Mouse (Mus musculus): ENCODE measurements at regions not wholly inside any gene's neighbourhood (a gene's known extent, or its start where the extent isn't known, plus 50 kb on each side); places are given as distances from the start of the nearest gene placed in this dataset.

DNA sequence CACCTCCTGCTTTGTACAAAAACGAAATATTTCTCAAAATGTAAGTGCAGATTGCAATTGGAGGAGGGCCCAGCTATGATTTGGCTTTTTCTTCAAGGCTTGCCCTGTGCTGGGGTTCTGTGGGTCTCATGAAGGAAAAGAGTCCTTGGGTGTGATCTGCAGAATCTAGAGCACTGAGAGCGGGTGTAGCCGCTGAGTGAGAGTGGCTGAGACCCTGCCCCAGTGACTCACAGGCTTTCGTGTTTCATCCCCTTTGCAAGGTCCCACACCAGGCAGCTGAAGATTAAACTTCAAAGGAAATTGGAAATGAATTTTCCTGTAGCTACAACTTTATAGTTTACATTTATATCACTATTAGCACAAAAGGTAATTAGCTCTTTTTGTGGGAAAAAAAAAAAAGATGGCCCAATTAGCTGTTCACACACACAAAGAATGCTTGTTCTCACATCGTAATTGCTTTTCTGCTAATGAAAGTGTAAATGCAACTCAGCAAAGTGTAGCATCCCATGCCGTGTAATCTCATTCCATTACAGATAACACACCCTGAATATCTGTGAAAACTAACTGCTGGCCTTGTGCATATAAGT, 71.0 kb downstream of the Arrdc3 start:
- 61% methylated on average over 6 of the region's 6 CpGs for WGBS (ENCODE audit: insufficient replicate concordance)
- Histone ChIP-seq H3K9ac (replicated peaks) (no peak overlapping the region), H3K4me3 (ENCODE audit: low read depth, low read length) (no peak overlapping the region), H3K36me3 (replicated peaks; ENCODE audit: insufficient read depth, low read length) (no peaks in the 10 kb centered on the region), H3K27ac (ENCODE audit: low read depth) (no peak overlapping the region), H3K4me2 (ENCODE audit: low read depth, low read length) (no peak overlapping the region), H3K9me3 (ENCODE audit: low read length) (no peaks in the 10 kb centered on the region), H3K4me1 (ENCODE audit: insufficient read depth) (peaks cover 3% of the 10 kb centered on the region; the same call in 1 of the 2 replicates), H3K27me3 (ENCODE audit: insufficient read depth, low read length) (no peaks in the 10 kb centered on the region)
- no peak for DNase-seq
- ATAC-seq: no peak
- no peak for TF ChIP-seq CTCF (IDR thresholded peaks at IDR 0.05; ENCODE audit: low read depth)
- TF ChIP-seq EP300 (IDR thresholded peaks at IDR 0.05; ENCODE audit: low read depth): no peak

GRCm38 (mm10) chr13:80956966-80957365, 73.8 kb downstream of the Arrdc3 start:
- WGBS (ENCODE audit: insufficient replicate concordance): 66% methylated on average over 1 of the region's 1 CpGs
- Histone ChIP-seq H3K4me1 (ENCODE audit: insufficient read depth) (no peaks in the 10 kb centered on the region), H3K36me3 (replicated peaks; ENCODE audit: insufficient read depth, low read length) (no peaks in the 10 kb centered on the region), H3K9ac (replicated peaks) (no peak overlapping the region), H3K9me3 (ENCODE audit: low read length) (no peaks in the 10 kb centered on the region), H3K4me3 (ENCODE audit: low read depth, low read length) (no peak overlapping the region), H3K4me2 (ENCODE audit: low read depth, low read length) (no peak overlapping the region), H3K27me3 (ENCODE audit: insufficient read depth, low read length) (no peaks in the 10 kb centered on the region), H3K27ac (ENCODE audit: low read depth) (no peak overlapping the region)
- ATAC-seq (no peak), DNase-seq (no peak)
- no peak for TF ChIP-seq EP300 (IDR thresholded peaks at IDR 0.05; ENCODE audit: low read depth)
- TF ChIP-seq CTCF (IDR thresholded peaks at IDR 0.05; ENCODE audit: low read depth): no peak

DNA sequence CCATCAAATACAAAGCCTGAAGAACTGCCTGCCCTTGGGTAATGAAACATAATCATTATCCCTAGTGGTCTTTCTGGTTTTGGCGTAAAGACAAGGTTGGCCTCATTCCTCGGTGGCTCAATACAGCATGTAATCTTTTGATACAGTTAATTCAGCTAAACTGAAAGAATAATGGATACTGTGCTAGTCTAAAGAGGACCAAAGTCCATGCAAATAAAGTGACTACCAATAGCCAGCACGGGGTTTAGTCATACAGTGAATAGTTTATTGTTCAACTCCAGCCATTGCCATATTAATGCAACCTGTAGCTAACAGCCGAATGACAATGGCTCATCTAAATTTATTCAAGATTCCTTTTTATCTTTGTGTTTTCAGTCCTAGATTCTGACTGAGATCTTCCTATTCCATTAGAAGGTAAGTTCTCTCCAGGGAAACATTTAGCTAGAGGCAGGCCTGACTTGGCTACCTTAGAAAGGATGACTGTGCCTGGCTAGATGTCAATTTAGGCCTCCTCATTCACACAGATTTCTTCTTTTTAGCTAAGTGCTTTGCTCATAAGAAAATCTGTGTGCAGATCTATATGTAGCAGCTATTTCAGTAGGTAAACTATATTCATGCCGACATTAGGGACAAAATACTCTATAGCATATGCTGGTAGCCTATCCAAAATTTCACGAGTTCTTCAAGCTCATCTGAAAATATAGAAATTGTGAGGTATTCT, 74.4 kb downstream of the Arrdc3 start:
- Histone ChIP-seq H3K4me2 (ENCODE audit: low read depth, low read length) (no peak overlapping the region), H3K4me3 (ENCODE audit: low read depth, low read length) (no peak overlapping the region), H3K36me3 (replicated peaks; ENCODE audit: insufficient read depth, low read length) (no peaks in the 10 kb centered on the region), H3K9me3 (ENCODE audit: low read length) (no peaks in the 10 kb centered on the region), H3K4me1 (ENCODE audit: insufficient read depth) (no peaks in the 10 kb centered on the region), H3K27me3 (ENCODE audit: insufficient read depth, low read length) (no peaks in the 10 kb centered on the region), H3K27ac (ENCODE audit: low read depth) (no peak overlapping the region), H3K9ac (replicated peaks) (no peak overlapping the region)
- TF ChIP-seq CTCF (IDR thresholded peaks at IDR 0.05; ENCODE audit: low read depth): no peak
- no peak for TF ChIP-seq EP300 (IDR thresholded peaks at IDR 0.05; ENCODE audit: low read depth)
- DNase-seq: no peak
- ATAC-seq: no peak
- 83% methylated on average over 6 of the region's 6 CpGs for WGBS (ENCODE audit: insufficient replicate concordance)

DNA sequence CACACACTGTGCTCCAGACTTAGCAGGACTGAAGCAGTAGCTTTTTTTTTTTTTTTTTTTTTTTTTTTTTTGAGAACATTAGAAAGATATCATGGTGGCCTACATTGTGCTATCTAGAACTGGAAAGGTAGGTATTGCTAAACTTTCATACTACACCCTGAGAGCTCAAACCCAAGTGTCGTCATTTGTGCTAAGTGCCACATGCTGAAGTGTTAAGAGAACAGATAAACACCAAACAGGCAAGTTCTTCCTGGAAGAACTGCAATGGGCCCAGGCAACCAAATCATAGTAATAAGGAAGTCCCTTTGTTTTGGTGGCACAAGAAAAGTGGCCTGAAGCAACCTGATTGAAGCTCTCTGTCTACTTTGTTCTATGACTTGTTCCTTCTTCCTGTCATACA, 76.6 kb downstream of the Arrdc3 start:
- H3K9me3 ChIP-seq (ENCODE audit: low read length): no peaks in the 10 kb centered on the region
- H3K4me1 ChIP-seq (ENCODE audit: insufficient read depth): no peaks in the 10 kb centered on the region
- no peak overlapping the region for H3K9ac ChIP-seq (replicated peaks)
- WGBS (ENCODE audit: insufficient replicate concordance): 88% methylated on average over 1 of the region's 1 CpGs
- no peak for DNase-seq
- H3K27ac ChIP-seq (ENCODE audit: low read depth): no peak overlapping the region
- ATAC-seq: no peak
- no peaks in the 10 kb centered on the region for H3K27me3 ChIP-seq (ENCODE audit: insufficient read depth, low read length)
- H3K4me3 ChIP-seq (ENCODE audit: low read depth, low read length): no peak overlapping the region
- no peak overlapping the region for H3K4me2 ChIP-seq (ENCODE audit: low read depth, low read length)
- TF ChIP-seq CTCF (IDR thresholded peaks at IDR 0.05; ENCODE audit: low read depth) (no peak), EP300 (IDR thresholded peaks at IDR 0.05; ENCODE audit: low read depth) (no peak)
- H3K36me3 ChIP-seq (replicated peaks; ENCODE audit: insufficient read depth, low read length): no peaks in the 10 kb centered on the region

- Histone ChIP-seq H3K9ac (replicated peaks) (no peak overlapping the region), H3K9me3 (ENCODE audit: low read length) (no peaks in the 10 kb centered on the region), H3K27ac (ENCODE audit: low read depth) (peak overlapping the region; percentile 7; the same call in 1 of the 2 replicates), H3K4me1 (ENCODE audit: insufficient read depth) (no peaks in the 10 kb centered on the region), H3K36me3 (replicated peaks; ENCODE audit: insufficient read depth, low read length) (no peaks in the 10 kb centered on the region), H3K27me3 (ENCODE audit: insufficient read depth, low read length) (no peaks in the 10 kb centered on the region), H3K4me2 (ENCODE audit: low read depth, low read length) (peak overlapping the region; percentile 76), H3K4me3 (ENCODE audit: low read depth, low read length) (no peak overlapping the region)
- ATAC-seq (no peak), DNase-seq (no peak)
- TF ChIP-seq CTCF (IDR thresholded peaks at IDR 0.05; ENCODE audit: low read depth) (no peak), EP300 (IDR thresholded peaks at IDR 0.05; ENCODE audit: low read depth) (no peak)
- 48% methylated on average over 7 of the region's 7 CpGs for WGBS (ENCODE audit: insufficient replicate concordance)
Measured at GRCm38 (mm10) chr13:80961985-80962617, 78.9 kb downstream of the Arrdc3 start.

DNA sequence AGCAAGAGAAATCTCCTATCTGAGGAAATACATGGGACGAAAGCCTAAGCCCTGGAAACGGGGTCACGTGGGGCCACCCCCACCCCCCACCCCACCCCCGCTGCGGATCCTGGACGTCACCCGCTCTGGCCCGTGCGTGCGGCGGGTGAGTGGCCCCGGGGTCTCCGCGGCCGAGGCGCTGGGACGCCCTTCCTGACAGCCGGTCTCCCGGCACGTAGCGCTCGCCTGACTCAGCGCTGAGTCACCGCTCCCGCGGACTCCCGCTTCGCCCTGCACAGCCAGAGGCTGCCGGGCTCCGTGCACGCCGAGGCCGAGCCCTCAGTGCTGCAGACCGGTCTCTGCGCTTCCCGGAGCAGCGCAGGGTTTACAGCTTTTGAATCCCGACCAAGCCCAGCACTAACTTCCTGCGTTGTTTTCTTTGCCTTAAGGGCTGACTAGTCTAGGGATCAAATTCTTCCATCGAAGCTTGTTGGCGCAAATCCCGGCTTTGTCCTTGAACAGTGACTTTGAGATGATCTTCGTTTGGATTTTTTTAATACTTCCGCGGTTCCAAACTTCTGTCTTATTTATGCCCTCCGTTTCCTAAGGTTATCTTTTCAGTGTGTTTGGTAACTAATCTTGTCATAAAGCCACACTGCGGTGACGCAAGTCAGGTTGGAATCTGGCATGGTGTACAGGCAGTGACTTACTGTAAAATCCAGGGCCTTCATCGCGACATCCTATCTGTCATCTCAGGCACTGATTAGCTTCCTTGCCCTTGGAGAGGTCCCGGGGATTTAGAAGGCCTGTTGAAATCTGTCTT, 79.8 kb downstream of the Arrdc3 start:
- ATAC-seq (peak; percentile 97), DNase-seq (peak; percentile 84)
- 7% methylated on average over 42 of the region's 51 CpGs for WGBS (ENCODE audit: insufficient replicate concordance)
- H3K27ac ChIP-seq (ENCODE audit: low read depth): peak overlapping the region; percentile 76
- H3K4me2 ChIP-seq (ENCODE audit: low read depth, low read length): peak overlapping the region; percentile 76
- H3K27me3 ChIP-seq (ENCODE audit: insufficient read depth, low read length): no peaks in the 10 kb centered on the region
- no peaks in the 10 kb centered on the region for H3K36me3 ChIP-seq (replicated peaks; ENCODE audit: insufficient read depth, low read length)
- H3K9ac ChIP-seq (replicated peaks): peak overlapping the region; percentile 54
- H3K9me3 ChIP-seq (ENCODE audit: low read length): no peaks in the 10 kb centered on the region
- H3K4me1 ChIP-seq (ENCODE audit: insufficient read depth): no peaks in the 10 kb centered on the region
- H3K4me3 ChIP-seq (ENCODE audit: low read depth, low read length): peak overlapping the region; percentile 28
- no peak for TF ChIP-seq CTCF (IDR thresholded peaks at IDR 0.05; ENCODE audit: low read depth)
- peak; percentile 59 for TF ChIP-seq EP300 (IDR thresholded peaks at IDR 0.05; ENCODE audit: low read depth)

Data from liver, postnatal 0 days (tissue).